Mouse (Mus musculus): Measurements from ENCODE around the gene Oas1e.

GRCm38 (mm10) chr5:120752786-120753185 is 42.5 kb downstream of the Oas1e start:
- TF ChIP-seq POLR2A (IDR thresholded peaks at IDR 0.05; ENCODE audit: low read depth, low read length) (no peak), MXI1 (IDR thresholded peaks at IDR 0.05; ENCODE audit: low read depth, low read length) (no peak), CTCF (conservative IDR thresholded peaks at IDR 0.05 in 1 of 2, IDR thresholded peaks at IDR 0.05 in 1 of 2; ENCODE audit: low read depth in 2 of 2, low read length in 2 of 2) (no peak), UBTF (IDR thresholded peaks at IDR 0.05; ENCODE audit: low read depth, low read length) (no peak), HCFC1 (IDR thresholded peaks at IDR 0.05; ENCODE audit: low read depth, low read length) (no peak), ZNF384 (IDR thresholded peaks at IDR 0.05; ENCODE audit: low read depth, low read length) (no peak), E2F4 (IDR thresholded peaks at IDR 0.05; ENCODE audit: insufficient replicate concordance, low read depth, low read length) (no peak), TBP (conservative IDR thresholded peaks at IDR 0.05; ENCODE audit: low read depth, low read length) (no peak)
